Mouse (Mus musculus) MEL (cell line): ENCODE results near the gene Pml. TPM values are rescaled to one million over a fixed set of nuclear protein-coding genes. Genes with fewer than 3 reads are reported as not detected.

Source experiments
- DNase-seq: peaks from one replicate; pipeline ENCODE4 v3.0.0; 2011; ENCODE audit warnings: low read depth, low spot score
- H3K27ac ChIP-seq: 2 replicates; pipeline ENCODE4 v1.5.1; 2012; ENCODE audit warnings: low read depth, mild to moderate bottlenecking, control low read depth, low read length, moderate library complexity; ENCODE audit not compliant: control insufficient read depth
- H3K27me3 ChIP-seq, 2 experiments: fragments of 150-350 bp in 1 of 2; sonication (generic) in 1 of 2; 2 replicates each; pipeline ENCODE4 v1.6.1; 2012; ENCODE audit warnings: low read length in 2 of 2, mild to moderate bottlenecking in 2 of 2, improper control_type of control experiment in 1 of 2, moderate library complexity in 1 of 2; ENCODE audit not compliant: insufficient read depth in 2 of 2, control insufficient read depth in 1 of 2
- H3K36me3 ChIP-seq, 2 experiments: 2 replicates each; pipeline ENCODE4 v1.6.1; 2012 to 2014; ENCODE audit warnings: low read length in 2 of 2, improper control_type of control experiment in 1 of 2, inconsistent platforms in 1 of 2, mild to moderate bottlenecking in 1 of 2; ENCODE audit not compliant: insufficient read depth in 2 of 2, control insufficient read depth in 1 of 2
- H3K4me1 ChIP-seq, 2 experiments: fragments of 150-350 bp in 1 of 2; sonication (generic) in 1 of 2; 2 replicates each; pipeline ENCODE4 v1.6.1; 2012; ENCODE audit warnings: low read length in 2 of 2, improper control_type of control experiment in 1 of 2, mild to moderate bottlenecking in 1 of 2; ENCODE audit not compliant: insufficient read depth in 2 of 2, control insufficient read depth in 1 of 2
- H3K4me3 ChIP-seq, 2 experiments: fragments of 150-350 bp in 1 of 2; sonication (generic) in 1 of 2; 2 replicates each; pipeline ENCODE4 v1.5.1; 2012; ENCODE audit warnings: low read depth in 2 of 2, low read length in 2 of 2, mild to moderate bottlenecking in 2 of 2, moderate library complexity in 2 of 2, control low read depth in 1 of 2, improper control_type of control experiment in 1 of 2; ENCODE audit not compliant: control insufficient read depth in 1 of 2, insufficient read depth in 1 of 2
- H3K79me2 ChIP-seq: 2 replicates; pipeline ENCODE4 v1.6.1; 2012; ENCODE audit warnings: mild to moderate bottlenecking, low read length, moderate library complexity; ENCODE audit not compliant: control insufficient read depth, poor library complexity, insufficient read depth
- H3K9ac ChIP-seq: 2 replicates; pipeline ENCODE4 v1.6.1; 2012; ENCODE audit warnings: low read depth, mild to moderate bottlenecking, control low read depth, low read length, moderate library complexity; ENCODE audit not compliant: control insufficient read depth, poor library complexity, severe bottlenecking
- H3K9me3 ChIP-seq: fragments of 150-350 bp; sonication (generic); replicated peaks from 2 replicates; pipeline ENCODE4 v1.6.1; 2012; ENCODE audit warnings: mild to moderate bottlenecking, low read length, improper control_type of control experiment, moderate library complexity; ENCODE audit not compliant: insufficient read depth
- CTCF ChIP-seq, 3 experiments: IDR thresholded peaks in 2 of 3; conservative IDR thresholded peaks in 1 of 3; 2 replicates each; pipeline ENCODE4 v1.5.1; 2011 to 2012; ENCODE audit warnings: low read length in 3 of 3, low read depth in 2 of 3, mild to moderate bottlenecking in 2 of 3, improper control_type of control experiment in 1 of 3, inconsistent platforms in 1 of 3, mixed read lengths in 1 of 3, moderate library complexity in 1 of 3; ENCODE audit not compliant: control insufficient read depth in 1 of 3, insufficient read depth in 1 of 3, poor library complexity in 1 of 3, severe bottlenecking in 1 of 3
- ELF1 ChIP-seq: IDR thresholded peaks from 2 replicates; pipeline ENCODE4 v1.6.1; 2014; ENCODE audit warnings: low read depth, mild to moderate bottlenecking, inconsistent platforms, low read length, improper control_type of control experiment, moderate library complexity
- EP300 ChIP-seq, 2 experiments: IDR thresholded peaks; 2 replicates each; pipeline ENCODE4 v1.6.1; 2011; ENCODE audit warnings: improper control_type of control experiment in 2 of 2, low read length in 2 of 2, low read depth in 1 of 2, mild to moderate bottlenecking in 1 of 2
- ETS1 ChIP-seq: IDR thresholded peaks from 2 replicates; pipeline ENCODE4 v1.6.1; 2012; ENCODE audit warnings: low read depth, mild to moderate bottlenecking, inconsistent platforms, low read length, improper control_type of control experiment, moderate library complexity
- GATA1 ChIP-seq: IDR thresholded peaks from 2 replicates; pipeline ENCODE4 v1.6.1; 2011; ENCODE audit warnings: low read depth, low read length, improper control_type of control experiment
- MAFK ChIP-seq: IDR thresholded peaks from 2 replicates; pipeline ENCODE4 v1.6.1; 2011; ENCODE audit warnings: low read depth, mild to moderate bottlenecking, low read length, improper control_type of control experiment, borderline replicate concordance
- MYC ChIP-seq: IDR thresholded peaks from 2 replicates; pipeline ENCODE4 v1.6.1; 2011; ENCODE audit warnings: low read depth, mild to moderate bottlenecking, low read length, improper control_type of control experiment, moderate library complexity
- NRF1 ChIP-seq: IDR thresholded peaks from 2 replicates; pipeline ENCODE4 v1.6.1; 2014; ENCODE audit warnings: low read depth, mild to moderate bottlenecking, inconsistent platforms, low read length, improper control_type of control experiment, moderate library complexity; ENCODE audit not compliant: poor library complexity, insufficient read depth, severe bottlenecking
- POLR2A ChIP-seq, 2 experiments: IDR thresholded peaks; 2 replicates each; pipeline ENCODE4 v1.6.1; 2011 to 2012; ENCODE audit warnings: low read length in 2 of 2, mild to moderate bottlenecking in 2 of 2, control low read depth in 1 of 2, improper control_type of control experiment in 1 of 2, low read depth in 1 of 2, moderate library complexity in 1 of 2; ENCODE audit not compliant: control insufficient read depth in 1 of 2, insufficient read depth in 1 of 2, poor library complexity in 1 of 2
- POLR2AphosphoS5 ChIP-seq: IDR thresholded peaks from 2 replicates; pipeline ENCODE4 v1.6.1; 2012; ENCODE audit warnings: low read depth, borderline replicate concordance, mild to moderate bottlenecking, inconsistent platforms, low read length, moderate library complexity, mixed read lengths
- SIN3A ChIP-seq: IDR thresholded peaks from 2 replicates; pipeline ENCODE4 v1.6.1; 2012; ENCODE audit warnings: low read length, improper control_type of control experiment, inconsistent platforms
- TAL1 ChIP-seq: IDR thresholded peaks from 2 replicates; pipeline ENCODE4 v1.6.1; 2012; ENCODE audit warnings: mild to moderate bottlenecking, inconsistent platforms, low read length, moderate library complexity, mixed read lengths
- UBTF ChIP-seq: IDR thresholded peaks from 2 replicates; pipeline ENCODE4 v1.6.1; 2012; ENCODE audit warnings: low read depth, mild to moderate bottlenecking, inconsistent platforms, low read length, improper control_type of control experiment, moderate library complexity, borderline replicate concordance; ENCODE audit not compliant: insufficient read depth
- USF2 ChIP-seq, 2 experiments: IDR thresholded peaks; 2 replicates each; pipeline ENCODE4 v1.6.1; 2011 to 2012; ENCODE audit warnings: improper control_type of control experiment in 2 of 2, low read length in 2 of 2, borderline replicate concordance in 1 of 2, inconsistent platforms in 1 of 2, low read depth in 1 of 2, mild to moderate bottlenecking in 1 of 2; ENCODE audit not compliant: insufficient read depth in 1 of 2
- ZC3H11A ChIP-seq: IDR thresholded peaks from 2 replicates; pipeline ENCODE4 v1.6.1; 2012; ENCODE audit warnings: low read depth, mild to moderate bottlenecking, inconsistent platforms, low read length, improper control_type of control experiment
- ZMIZ1 ChIP-seq: IDR thresholded peaks from 2 replicates; pipeline ENCODE4 v1.6.1; 2012; ENCODE audit warnings: low read depth, mild to moderate bottlenecking, inconsistent platforms, low read length, improper control_type of control experiment, moderate library complexity
- polyA plus RNA-seq, 2 experiments: library from polyadenylated mRNA; stranded (reverse) in 1 of 2; unstranded in 1 of 2; fragments of >175 nt in 1 of 2; fragments of >200 nt in 1 of 2; gene quantifications; 2 replicates each; pipeline versions ENCODE4 v1.2.1 to v1.2.4; 2012; ENCODE audit warnings: low replicate concordance in 2 of 2, low read depth in 1 of 2; ENCODE audit not compliant: insufficient read length in 2 of 2, insufficient read depth in 1 of 2, missing spikeins in 1 of 2
- total RNA-seq: library from RNA; depleted of rRNA; stranded (reverse); fragments of 300-350 nt; gene quantifications from 2 replicates; pipeline ENCODE4 v1.2.3, GENCODE M21; 2012

The Pml gene
- total and polyA plus RNA-seq, 3 experiments: 25.2 to 56.6 TPM; not detected in 1

DNA sequence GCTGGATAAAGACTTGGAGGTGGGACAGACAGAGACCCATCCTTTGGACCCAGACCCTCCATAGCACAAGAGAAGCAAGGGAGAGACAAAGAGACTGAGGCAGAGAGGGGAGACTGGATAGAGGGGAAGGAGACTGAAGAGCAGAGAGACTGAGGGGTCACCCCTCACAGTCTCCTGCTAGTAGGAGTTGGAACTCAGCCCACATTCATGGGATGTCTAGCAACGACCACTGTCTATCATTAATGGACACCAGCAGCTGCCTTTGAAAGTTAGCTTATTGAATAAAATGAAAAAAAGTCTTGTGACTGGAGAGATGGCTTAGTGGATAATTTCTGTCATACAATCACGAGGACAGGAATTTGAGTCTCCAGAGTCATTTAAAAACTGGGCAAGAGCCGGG, 17.5 kb upstream of the Pml start:
- TF ChIP-seq ETS1 (no peak), NRF1 (no peak), ZMIZ1 (no peak), POLR2A (IDR thresholded peaks at IDR 0.05; ENCODE audit: control insufficient read depth in 1 of 2, insufficient read depth in 1 of 2, low read depth in 1 of 2, low read length in 2 of 2, poor library complexity in 1 of 2) (no peak), ZC3H11A (no peak), POLR2AphosphoS5 (no peak)
- TF ChIP-seq, all 39 proteins: peak for 0
- Histone ChIP-seq H3K36me3 (peaks cover 0 to 9% of the 10 kb centered on the region in 2 experiments; a peak in 2 of 4 replicates), H3K4me3 (no peak overlapping the region), H3K9ac (peak overlapping the region; percentile 4; the same call in 1 of the 2 replicates), H3K27ac (peak overlapping the region; percentile 0; the same call in 1 of the 2 replicates), H3K79me2 (no peaks in the 10 kb centered on the region), H3K27me3 (no peaks in the 10 kb centered on the region), H3K4me1 (peaks cover 20 to 21% of the 10 kb centered on the region in 2 experiments), H3K9me3 (no peaks in the 10 kb centered on the region)
- DNase-seq: no peak

DNA sequence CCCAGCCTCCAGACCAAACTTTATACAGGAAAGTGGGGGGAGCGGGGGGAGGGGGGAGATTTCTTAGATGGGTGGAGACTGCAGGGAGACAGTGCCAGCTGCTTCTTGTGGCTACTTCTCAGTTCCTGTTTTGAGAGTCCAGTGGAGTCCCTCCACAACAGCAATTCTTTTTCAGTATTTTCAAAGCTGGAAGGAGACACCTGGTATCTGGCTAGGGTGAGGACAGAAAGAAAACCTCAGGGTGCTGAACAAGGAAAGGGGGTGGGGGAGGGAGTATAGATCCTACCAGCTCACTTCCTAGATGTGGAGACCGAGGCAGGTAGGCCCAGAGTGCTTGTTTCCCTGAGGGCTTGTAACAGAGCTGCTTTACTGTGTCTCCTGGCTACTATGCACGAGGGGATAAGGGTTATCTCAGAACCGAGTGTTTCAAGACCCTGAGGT, 17.0 kb upstream of the Pml start:
- Histone ChIP-seq H3K9me3 (no peaks in the 10 kb centered on the region), H3K4me1 (peaks cover 20 to 21% of the 10 kb centered on the region in 2 experiments), H3K9ac (peak overlapping the region; percentile 4), H3K27me3 (no peaks in the 10 kb centered on the region), H3K79me2 (no peaks in the 10 kb centered on the region), H3K36me3 (peaks cover 0 to 9% of the 10 kb centered on the region in 2 experiments; a peak in 2 of 4 replicates), H3K4me3 (peak overlapping the region in 1 of 2 experiments; percentile 26; a peak in 1 of 4 replicates), H3K27ac (peak overlapping the region; percentile 0; the same call in 1 of the 2 replicates)
- peak; percentile 50 for DNase-seq
- TF ChIP-seq GATA1: no peak
- peak in 1 of 2 experiments; percentile 31; a peak in 1 of 4 replicates for TF ChIP-seq EP300 (IDR thresholded peaks at IDR 0.05; ENCODE audit: low read depth in 1 of 2, low read length in 2 of 2)
- no peak for TF ChIP-seq CTCF (IDR thresholded peaks at IDR 0.05 in 2 of 3, conservative IDR thresholded peaks at IDR 0.05 in 1 of 3; ENCODE audit: control insufficient read depth in 1 of 3, insufficient read depth in 1 of 3, low read depth in 2 of 3, low read length in 3 of 3, poor library complexity in 1 of 3, severe bottlenecking in 1 of 3)
- peak; percentile 26; the same call in 1 of the 2 replicates for TF ChIP-seq SIN3A
- TF ChIP-seq USF2 (IDR thresholded peaks at IDR 0.05; ENCODE audit: borderline replicate concordance in 1 of 2, insufficient read depth in 1 of 2, low read depth in 1 of 2, low read length in 2 of 2): no peak
- TF ChIP-seq ELF1: 0 out of 2 replicates have a peak, but pooled peaks have one; percentile 13
- no peak for TF ChIP-seq UBTF

DNA sequence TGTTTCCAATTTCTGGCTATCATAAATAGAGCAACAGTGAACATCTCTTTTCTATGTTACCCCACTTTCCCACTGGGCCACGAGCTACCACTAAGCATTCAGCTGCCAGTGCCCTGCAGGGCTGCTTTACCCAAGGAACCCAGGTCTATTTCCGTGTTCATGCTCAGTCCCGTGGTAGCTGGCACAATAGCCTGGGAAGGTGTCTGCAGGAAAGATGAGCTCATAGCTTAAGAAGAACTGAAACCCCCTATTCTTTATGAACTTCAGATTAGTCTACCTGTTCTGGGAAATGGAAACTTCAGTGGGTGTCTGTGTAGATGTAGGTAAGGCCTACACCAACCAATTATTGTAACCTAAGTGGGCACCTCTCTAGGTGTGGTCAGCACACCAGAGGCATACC, 15.8 kb upstream of the Pml start:
- peak; percentile 39 for DNase-seq
- peaks cover 18 to 21% of the 10 kb centered on the region in 2 experiments for H3K4me1 ChIP-seq
- no peaks in the 10 kb centered on the region for H3K79me2 ChIP-seq
- no peak overlapping the region for H3K9ac ChIP-seq
- H3K36me3 ChIP-seq: peaks cover 0 to 9% of the 10 kb centered on the region in 2 experiments; a peak in 2 of 4 replicates
- H3K9me3 ChIP-seq: no peaks in the 10 kb centered on the region
- TF ChIP-seq MYC (0 out of 2 replicates have a peak, but pooled peaks have one; percentile 3), POLR2A (IDR thresholded peaks at IDR 0.05; ENCODE audit: control insufficient read depth in 1 of 2, insufficient read depth in 1 of 2, low read depth in 1 of 2, low read length in 2 of 2, poor library complexity in 1 of 2) (no peak), MAFK (no peak), ETS1 (peak; percentile 12; the same call in 1 of the 2 replicates), TAL1 (peak; percentile 44; the same call in 1 of the 2 replicates), ZC3H11A (no peak), EP300 (IDR thresholded peaks at IDR 0.05; ENCODE audit: low read depth in 1 of 2, low read length in 2 of 2) (peak in 1 of 2 experiments; percentile 37; a peak in 2 of 4 replicates), SIN3A (0 out of 2 replicates have a peak, but pooled peaks have one; percentile 28)
- TF ChIP-seq, all 39 proteins: peak for 5
- Histone ChIP-seq H3K27ac (no peak overlapping the region), H3K27me3 (no peaks in the 10 kb centered on the region), H3K4me3 (no peak overlapping the region)
